In the genomic region with DNA sequence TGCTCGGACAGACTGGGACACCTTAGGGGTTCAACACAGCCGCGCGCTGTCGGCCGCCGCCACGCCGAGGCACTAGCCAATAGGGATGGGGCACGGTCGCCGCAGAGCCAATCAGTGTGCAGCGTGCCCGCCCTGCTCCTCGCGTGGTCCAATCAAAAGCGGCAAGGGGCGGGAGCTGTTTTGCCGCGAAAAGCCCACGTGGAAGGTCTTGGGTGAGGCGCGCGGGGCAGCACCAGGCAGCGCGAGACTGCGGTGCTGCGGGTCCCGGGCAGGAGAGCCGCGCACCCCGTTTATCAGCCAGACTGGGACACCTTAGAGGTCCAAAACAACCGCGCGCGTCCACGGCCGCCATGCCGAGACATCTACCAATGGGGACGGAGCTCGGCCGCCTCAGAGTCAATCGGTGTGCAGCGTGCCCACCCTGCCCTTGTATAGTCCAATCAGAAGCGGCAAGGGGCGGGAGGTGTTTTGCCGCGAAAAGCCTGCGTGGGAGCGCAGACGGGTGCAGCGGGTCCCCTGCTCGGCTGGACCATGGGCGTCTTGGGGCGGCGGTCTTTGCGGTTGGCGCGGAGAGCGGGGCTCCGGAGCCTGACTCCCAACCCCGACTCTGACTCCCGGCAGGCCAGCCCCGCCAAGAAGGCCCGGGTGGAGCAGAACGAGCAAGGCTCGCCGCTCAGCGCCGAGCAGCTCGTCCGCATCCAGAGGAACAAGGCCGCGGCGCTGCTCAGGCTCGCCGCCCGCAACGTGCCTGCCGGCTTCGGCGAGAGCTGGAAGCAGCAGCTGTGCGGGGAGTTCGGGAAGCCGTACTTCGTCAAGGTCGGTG, we compare ENCODE assay signal across 8 mouse cellular contexts. TPM values are rescaled to one million over a fixed set of nuclear protein-coding genes. Genes with fewer than 3 reads are reported as not detected.
A peak's percentile ranks its signal among the peaks of the same experiment; 100 is the strongest.
DNase-seq lines count a peak whose midpoint lies in the region; ATAC-seq and TF ChIP-seq lines count a peak whose summit lies in the region.

No protein-coding gene starts in this region.

- peaks cover 4% of the 10 kb centered on the region for H3K36me3 ChIP-seq in C2C12 (ENCODE audit: control insufficient read depth, insufficient read depth)
- H3K36me3 ChIP-seq in heart, embryonic 10.5 days = peaks cover 15% of the 10 kb centered on the region
- peaks cover 13% of the 10 kb centered on the region for H3K36me3 ChIP-seq in kidney, embryonic 15.5 days
- H3K36me3 ChIP-seq in limb, embryonic 15.5 days = 0 out of 2 replicates have a peak, but pooled peaks cover under 1% of the 10 kb centered on the region
- no peaks in the 10 kb centered on the region for H3K36me3 ChIP-seq in midbrain, postnatal 0 days (ENCODE audit: insufficient read depth, low read length)

- peak overlapping the region; percentile 52 for H3ac ChIP-seq in C2C12 (ENCODE audit: control insufficient read depth, insufficient read length, low read depth)

- H3K79me2 ChIP-seq in C2C12 (ENCODE audit: control insufficient read depth, insufficient read depth) = no peaks in the 10 kb centered on the region

- no peak overlapping the region for H3K27ac ChIP-seq in embryonic fibroblast, embryonic 13.5 days (ENCODE audit: insufficient read depth, low read length)
- peak overlapping the region; percentile 84 for H3K27ac ChIP-seq in heart, embryonic 10.5 days
- peak overlapping the region; percentile 85 for H3K27ac ChIP-seq in kidney, embryonic 15.5 days
- peak overlapping the region; percentile 76 for H3K27ac ChIP-seq in limb, embryonic 15.5 days
- peak overlapping the region; percentile 38; the same call in 1 of the 2 replicates for H3K27ac ChIP-seq in midbrain, postnatal 0 days (ENCODE audit: low read depth, low read length)

- no peaks in the 10 kb centered on the region for H3K79me3 ChIP-seq in C2C12 (ENCODE audit: low read depth)

- no peak for TF ChIP-seq POLR2A in embryonic fibroblast, embryonic 13.5 days (IDR thresholded peaks at IDR 0.05; ENCODE audit: low read depth, low read length)

- peak; percentile 97 for ATAC-seq in kidney, embryonic 15.5 days (replicated peaks; ENCODE audit: low FRiP score)
- ATAC-seq in limb, embryonic 15.5 days (ENCODE audit: insufficient number of reproducible peaks, low FRiP score, low TSS enrichment, low read depth) = peak; percentile 97
- peak; percentile 98 for ATAC-seq in midbrain, postnatal 0 days (ENCODE audit: low FRiP score)

- no peaks in the 10 kb centered on the region for H3K27me3 ChIP-seq in C2C12 (ENCODE audit: control insufficient read depth, insufficient read depth, insufficient read length)
- no peaks in the 10 kb centered on the region for H3K27me3 ChIP-seq in heart, embryonic 10.5 days (ENCODE audit: insufficient read depth, poor library complexity, severe bottlenecking)
- H3K27me3 ChIP-seq in kidney, embryonic 15.5 days = no peaks in the 10 kb centered on the region
- H3K27me3 ChIP-seq in limb, embryonic 15.5 days = no peaks in the 10 kb centered on the region
- H3K27me3 ChIP-seq in midbrain, postnatal 0 days (ENCODE audit: insufficient read depth, low read length) = no peaks in the 10 kb centered on the region

- peaks cover 2% of the 10 kb centered on the region; the same call in 1 of the 2 replicates for H3K4me1 ChIP-seq in embryonic fibroblast, embryonic 13.5 days (ENCODE audit: control insufficient read depth, insufficient read depth, low read length)
- H3K4me1 ChIP-seq in heart, embryonic 10.5 days = peaks cover 61% of the 10 kb centered on the region
- H3K4me1 ChIP-seq in kidney, embryonic 15.5 days = peaks cover 47% of the 10 kb centered on the region
- peaks cover 31% of the 10 kb centered on the region for H3K4me1 ChIP-seq in limb, embryonic 15.5 days
- H3K4me1 ChIP-seq in midbrain, postnatal 0 days (ENCODE audit: insufficient read depth, low read length) = no peaks in the 10 kb centered on the region

- peak; percentile 95 for DNase-seq in brain, adult 2 months (ENCODE audit: low read depth, low spot score)
- DNase-seq in heart, embryonic 10.5 days (ENCODE audit: low spot score) = peak; percentile 97
- DNase-seq in midbrain, postnatal 0 days (ENCODE audit: low spot score) = peak; percentile 95
- peak; percentile 95 to 97 for DNase-seq in spleen, postnatal 10 days (ENCODE audit: low spot score in 2 of 2)

- peak overlapping the region; percentile 36 for H3K4me3 ChIP-seq in C2C12 (ENCODE audit: insufficient read depth, poor library complexity, severe bottlenecking)
- H3K4me3 ChIP-seq in embryonic fibroblast, embryonic 13.5 days (ENCODE audit: insufficient read depth, low read length) = peak overlapping the region; percentile 63
- peak overlapping the region; percentile 93 for H3K4me3 ChIP-seq in heart, embryonic 10.5 days
- H3K4me3 ChIP-seq in kidney, embryonic 15.5 days (replicated peaks) = peak overlapping the region; percentile 84
- H3K4me3 ChIP-seq in limb, embryonic 15.5 days = peak overlapping the region; percentile 83
- H3K4me3 ChIP-seq in midbrain, postnatal 0 days (ENCODE audit: low read depth, low read length) = peak overlapping the region; percentile 60

- no peaks in the 10 kb centered on the region for H3K9me3 ChIP-seq in heart, embryonic 10.5 days
- H3K9me3 ChIP-seq in kidney, embryonic 15.5 days (replicated peaks) = no peaks in the 10 kb centered on the region
- no peaks in the 10 kb centered on the region for H3K9me3 ChIP-seq in limb, embryonic 15.5 days
- no peaks in the 10 kb centered on the region for H3K9me3 ChIP-seq in midbrain, postnatal 0 days (ENCODE audit: low read length)

- under 1% methylated on average over 87 of the region's 87 CpGs for whole genome bisulfite sequencing in heart, embryonic 10.5 days
- WGBS in kidney, embryonic 15.5 days = under 1% methylated on average over 87 of the region's 87 CpGs
- WGBS in limb, embryonic 15.5 days = under 1% methylated on average over 87 of the region's 87 CpGs
- WGBS in midbrain, postnatal 0 days = under 1% methylated on average over 77 of the region's 87 CpGs

- no peak for TF ChIP-seq CTCF in C2C12 (IDR thresholded peaks at IDR 0.05; ENCODE audit: control insufficient read depth, insufficient read depth, insufficient read length)
- TF ChIP-seq CTCF in embryonic fibroblast, embryonic 13.5 days (IDR thresholded peaks at IDR 0.05; ENCODE audit: borderline replicate concordance, insufficient read depth, low read length) = no peak
- TF ChIP-seq CTCF in midbrain, postnatal 0 days (IDR thresholded peaks at IDR 0.05) = no peak

- H3K4me2 ChIP-seq in kidney, embryonic 15.5 days = peak overlapping the region; percentile 96
- H3K4me2 ChIP-seq in limb, embryonic 15.5 days = peak overlapping the region; percentile 99
- peak overlapping the region; percentile 91 for H3K4me2 ChIP-seq in midbrain, postnatal 0 days (ENCODE audit: low read depth, low read length, poor library complexity, severe bottlenecking)

- peak overlapping the region; percentile 67 for H3K9ac ChIP-seq in kidney, embryonic 15.5 days
- H3K9ac ChIP-seq in limb, embryonic 15.5 days = peak overlapping the region; percentile 54
- no peak overlapping the region for H3K9ac ChIP-seq in midbrain, postnatal 0 days (replicated peaks; ENCODE audit: low read length, poor library complexity, severe bottlenecking)

TF ChIP-seq in C2C12, 6 proteins besides CTCF, POLR2A, EP300 and RAD21:
- TF ChIP-seq MAX (IDR thresholded peaks at IDR 0.05) (peak; percentile 96), USF1 (IDR thresholded peaks at IDR 0.05; ENCODE audit: low read depth) (no peak)
TF ChIP-seq in C2C12: peak in this region for 1.

RNA-seq across cellular contexts. Expression of a gene that starts 0.7 kb away (rescaled TPM):
- polyA plus RNA-seq in C2C12 (2012; fragmentation: generic; extraction: Trizol) = 13.7 TPM
- 5.9 and 8.9 TPM in 2 replicates for polyA plus RNA-seq in embryonic fibroblast, embryonic 13.5 days (2011; ENCODE audit: insufficient read length, low read depth, missing spikeins)
- polyA plus RNA-seq in heart, embryonic 10.5 days (2016; fragmentation: Nextera tagmentation; extraction: Ambion mirVana) = 68.1 and 70.9 TPM in 2 replicates
- 61.4 and 63.5 TPM in 2 replicates for polyA plus RNA-seq in kidney, embryonic 15.5 days (2015; fragmentation: Nextera tagmentation; extraction: Ambion mirVana)
- polyA plus RNA-seq in limb, embryonic 15.5 days (2015; fragmentation: Nextera tagmentation; extraction: Ambion mirVana) = 35.3 and 38.3 TPM in 2 replicates
- 7.9 and 9.4 TPM in 2 replicates for total RNA-seq in midbrain, postnatal 0 days (2014; rRNA removed)
- polyA plus RNA-seq in midbrain, postnatal 0 days (2015; fragmentation: Nextera tagmentation; extraction: Ambion mirVana) = 6.7 and 8.0 TPM in 2 replicates

RNA-seq across cellular contexts. Expression of a gene that starts 2.9 kb away (rescaled TPM):
- 5.2 TPM for polyA plus RNA-seq in C2C12 (2012; fragmentation: generic; extraction: Trizol)
- 4.4 and 5.6 TPM in 2 replicates for polyA plus RNA-seq in embryonic fibroblast, embryonic 13.5 days (2011; ENCODE audit: insufficient read length, low read depth, missing spikeins)
- polyA plus RNA-seq in heart, embryonic 10.5 days (2016; fragmentation: Nextera tagmentation; extraction: Ambion mirVana) = 13.0 and 13.2 TPM in 2 replicates
- polyA plus RNA-seq in kidney, embryonic 15.5 days (2015; fragmentation: Nextera tagmentation; extraction: Ambion mirVana) = 10.7 and 11.8 TPM in 2 replicates
- 10.0 and 10.4 TPM in 2 replicates for polyA plus RNA-seq in limb, embryonic 15.5 days (2015; fragmentation: Nextera tagmentation; extraction: Ambion mirVana)
- 6.3 and 6.4 TPM in 2 replicates for total RNA-seq in midbrain, postnatal 0 days (2014; rRNA removed)
- polyA plus RNA-seq in midbrain, postnatal 0 days (2015; fragmentation: Nextera tagmentation; extraction: Ambion mirVana) = 6.1 and 7.4 TPM in 2 replicates

RNA-seq across cellular contexts. Expression of a gene that starts 15.4 kb away (rescaled TPM):
- 0.26 TPM for polyA plus RNA-seq in C2C12 (2012; fragmentation: generic; extraction: Trizol)
- 1.4 and 1.6 TPM in 2 replicates for polyA plus RNA-seq in embryonic fibroblast, embryonic 13.5 days (2011; ENCODE audit: insufficient read length, low read depth, missing spikeins)
- polyA plus RNA-seq in heart, embryonic 10.5 days (2016; fragmentation: Nextera tagmentation; extraction: Ambion mirVana) = 5.8 and 11.7 TPM in 2 replicates
- polyA plus RNA-seq in kidney, embryonic 15.5 days (2015; fragmentation: Nextera tagmentation; extraction: Ambion mirVana) = 4.1 and 4.8 TPM in 2 replicates
- 1.7 and 2.5 TPM in 2 replicates for polyA plus RNA-seq in limb, embryonic 15.5 days (2015; fragmentation: Nextera tagmentation; extraction: Ambion mirVana)
- 2.0 and 2.7 TPM in 2 replicates for total RNA-seq in midbrain, postnatal 0 days (2014; rRNA removed)
- polyA plus RNA-seq in midbrain, postnatal 0 days (2015; fragmentation: Nextera tagmentation; extraction: Ambion mirVana) = 5.6 and 6.5 TPM in 2 replicates

RNA-seq across cellular contexts. Expression of a gene that starts 39.5 kb away (rescaled TPM):
- polyA plus RNA-seq in C2C12 (2012; fragmentation: generic; extraction: Trizol) = 0.04 TPM
- 0.35 and 0.89 TPM in 2 replicates for polyA plus RNA-seq in embryonic fibroblast, embryonic 13.5 days (2011; ENCODE audit: insufficient read length, low read depth, missing spikeins)
- polyA plus RNA-seq in heart, embryonic 10.5 days (2016; fragmentation: Nextera tagmentation; extraction: Ambion mirVana) = 0.23 and 0.46 TPM in 2 replicates
- polyA plus RNA-seq in kidney, embryonic 15.5 days (2015; fragmentation: Nextera tagmentation; extraction: Ambion mirVana) = 0.46 and 0.91 TPM in 2 replicates
- 0.12 and 0.24 TPM in 2 replicates for polyA plus RNA-seq in limb, embryonic 15.5 days (2015; fragmentation: Nextera tagmentation; extraction: Ambion mirVana)
- 175 and 176 TPM in 2 replicates for total RNA-seq in midbrain, postnatal 0 days (2014; rRNA removed)
- polyA plus RNA-seq in midbrain, postnatal 0 days (2015; fragmentation: Nextera tagmentation; extraction: Ambion mirVana) = 105 and 109 TPM in 2 replicates

Comparison
In these comparisons a context has a peak if more than half of its experiments do, and no peak if none do; other contexts are left out.
1. H3K4me3 ChIP-seq: peak in every context shown above with its lines; median percentile 93 in heart, embryonic 10.5 days; 84 in kidney, embryonic 15.5 days; 83 in limb, embryonic 15.5 days; 63 in embryonic fibroblast, embryonic 13.5 days; 60 in midbrain, postnatal 0 days; 36 in C2C12.